Mouse (Mus musculus) ES-E14 (cell line): Measurements from ENCODE around the gene Gm11114.

Experiments used
- CHD2 ChIP-seq: IDR thresholded peaks from 2 replicates; pipeline ENCODE4 v1.6.1; 2014; ENCODE audit warnings: mild to moderate bottlenecking, low read depth, low read length, inconsistent platforms
- MAFK ChIP-seq: IDR thresholded peaks from 2 replicates; pipeline ENCODE4 v1.6.1; 2014; ENCODE audit warnings: mild to moderate bottlenecking, low read depth, low read length, inconsistent platforms; ENCODE audit not compliant: insufficient read depth
- ZC3H11A ChIP-seq: IDR thresholded peaks from 2 replicates; pipeline ENCODE4 v1.6.1; 2012; ENCODE audit warnings: low read depth, mild to moderate bottlenecking, inconsistent platforms, low read length, borderline replicate concordance

DNA sequence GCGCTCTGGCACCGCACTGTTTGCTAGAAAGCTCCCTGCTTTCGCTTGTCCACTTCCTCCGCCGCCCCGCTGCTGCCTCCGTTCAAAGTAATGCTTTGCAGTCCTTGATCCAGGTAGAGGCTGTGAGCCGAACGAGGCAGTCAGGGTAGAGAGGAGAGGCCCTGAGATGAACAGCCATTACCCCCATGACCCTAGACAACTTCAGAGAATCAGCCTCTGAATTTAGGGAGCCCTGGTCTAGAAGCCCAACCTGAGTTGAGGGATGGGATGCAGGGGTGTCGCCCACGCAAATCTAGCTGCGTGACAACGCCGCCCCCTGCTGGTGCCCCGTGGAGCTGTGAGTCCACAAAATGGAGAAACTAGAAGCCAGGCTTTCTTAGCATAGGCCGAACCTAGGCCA lies 15.7 kb downstream of the Gm11114 start:
- TF ChIP-seq MAFK (no peak), ZC3H11A (peak; percentile 76), CHD2 (no peak)
